Mouse (Mus musculus) cortical plate, adult 2 months (tissue): ENCODE data around the gene Mrln.

ENCODE experiments used
- CTCF ChIP-seq: fragments of 200-500 bp; IDR thresholded peaks from 2 replicates; pipeline ENCODE4 v1.5.1; 2011; ENCODE audit warnings: mild to moderate bottlenecking, control low read depth, low read length; ENCODE audit not compliant: insufficient read depth; ENCODE audit errors: extremely low read depth
- POLR2A ChIP-seq: fragments of 200-500 bp; IDR thresholded peaks from 2 replicates; pipeline ENCODE4 v1.6.1; 2011; ENCODE audit warnings: mild to moderate bottlenecking, low read length, control low read depth; ENCODE audit not compliant: insufficient read depth; ENCODE audit errors: extremely low read depth

- no peak for TF ChIP-seq CTCF
- TF ChIP-seq POLR2A: no peak
Measured at GRCm38 (mm10) chr10:70199466-70200210, 4.8 kb upstream of the Mrln start.
